Mouse (Mus musculus) stomach, postnatal 0 days (tissue): ENCODE results near the gene Coq4.

Experiments used
- CTCF ChIP-seq: IDR thresholded peaks from 2 replicates; pipeline ENCODE4 v1.5.1; 2016; ENCODE audit warnings: antibody characterized with exemption, low read depth, mild to moderate bottlenecking, moderate library complexity
- EP300 ChIP-seq: optimal IDR thresholded peaks from 2 replicates; pipeline ENCODE3; 2016; ENCODE audit warnings: antibody characterized with exemption

- TF ChIP-seq CTCF (no peak), EP300 (no peak)
These were observed 28.5 kb downstream of the Coq4 start for GRCm38 (mm10) chr2:29815678-29816371.
